Comparison of ENCODE assay signal across 14 mouse cellular contexts in genomic region chr2:171816685-171817419, GRCm38 (mm10).
DNase-seq lines count a peak whose midpoint lies in the region; ATAC-seq and TF ChIP-seq lines count a peak whose summit lies in the region.
"Had no signal": no experiment of that assay in that cellular context is flagged by ENCODE, and none has a peak within 500 bp of the region (broad histone marks: within the 10 kb centered on the region; RNA-seq: fewer than 3 reads in every experiment).

No protein-coding gene starts in this region.

- TF ChIP-seq CTCF in stomach, postnatal 0 days (IDR thresholded peaks at IDR 0.05; ENCODE audit: low read depth): no peak

- no peak overlapping the region for H3K4me2 ChIP-seq in forebrain, embryonic 11.5 days (ENCODE audit: low read depth, low read length, severe bottlenecking)
- H3K4me2 ChIP-seq in stomach, embryonic 14.5 days (replicated peaks; ENCODE audit: low read depth, low read length): no peak overlapping the region
- H3K4me2 ChIP-seq in stomach, postnatal 0 days (replicated peaks; ENCODE audit: low read depth): no peak overlapping the region
- no peak overlapping the region for H3K4me2 ChIP-seq in stomach, embryonic 15.5 days
- H3K4me2 ChIP-seq: liver, embryonic 15.5 days had no signal

- no peaks in the 10 kb centered on the region for H3K9me3 ChIP-seq in forebrain, embryonic 10.5 days
- no peaks in the 10 kb centered on the region for H3K9me3 ChIP-seq in forebrain, embryonic 11.5 days (ENCODE audit: control insufficient read depth, low read length)
- H3K9me3 ChIP-seq in stomach, embryonic 14.5 days (ENCODE audit: control insufficient read depth, low read depth, low read length): no peaks in the 10 kb centered on the region
- no peaks in the 10 kb centered on the region for H3K9me3 ChIP-seq in stomach, postnatal 0 days (ENCODE audit: control insufficient read depth, low read length)
- H3K9me3 ChIP-seq in stomach, embryonic 15.5 days: no peaks in the 10 kb centered on the region
- H3K9me3 ChIP-seq: embryonic facial prominence, embryonic 10.5 days; liver, embryonic 15.5 days had no signal

- H3K4me1 ChIP-seq in forebrain, embryonic 10.5 days: peaks cover 5% of the 10 kb centered on the region; the same call in 1 of the 2 replicates
- no peaks in the 10 kb centered on the region for H3K4me1 ChIP-seq in forebrain, embryonic 11.5 days (replicated peaks; ENCODE audit: control insufficient read depth, insufficient read depth, low read length)
- 0 out of 2 replicates have a peak, but pooled peaks cover 5% of the 10 kb centered on the region for H3K4me1 ChIP-seq in stomach, embryonic 14.5 days (ENCODE audit: control insufficient read depth, insufficient read depth, low read length)
- H3K4me1 ChIP-seq in stomach, postnatal 0 days (replicated peaks; ENCODE audit: control insufficient read depth, insufficient read depth): no peaks in the 10 kb centered on the region
- no peaks in the 10 kb centered on the region for H3K4me1 ChIP-seq in stomach, embryonic 15.5 days
- H3K4me1 ChIP-seq: liver, embryonic 15.5 days had no signal

- no peak for TF ChIP-seq EP300 in stomach, postnatal 0 days (optimal IDR thresholded peaks at IDR 0.05)

- 81% methylated on average over 7 of the region's 10 CpGs for WGBS in forebrain, embryonic 10.5 days
- 82% methylated on average over 10 of the region's 10 CpGs for WGBS in forebrain, embryonic 11.5 days
- 68% methylated on average over 10 of the region's 10 CpGs for WGBS in stomach, embryonic 14.5 days
- 67% methylated on average over 10 of the region's 10 CpGs for WGBS in stomach, postnatal 0 days
- 70% methylated on average over 9 of the region's 10 CpGs for WGBS in stomach, embryonic 15.5 days

- intact Hi-C loops in left cerebral cortex, postnatal 14 days (cut with DNase I): no loop called here

- no peak overlapping the region for H3K4me3 ChIP-seq in forebrain, embryonic 10.5 days
- H3K4me3 ChIP-seq in forebrain, embryonic 11.5 days (ENCODE audit: low read depth, low read length): no peak overlapping the region
- H3K4me3 ChIP-seq in stomach, embryonic 14.5 days (ENCODE audit: low read depth, low read length): no peak overlapping the region
- no peak overlapping the region for H3K4me3 ChIP-seq in stomach, postnatal 0 days (ENCODE audit: low read depth, low read length)
- no peak overlapping the region for H3K4me3 ChIP-seq in stomach, embryonic 15.5 days (replicated peaks)
- H3K4me3 ChIP-seq: embryonic facial prominence, embryonic 10.5 days; liver, embryonic 15.5 days had no signal

- H3K36me3 ChIP-seq in forebrain, embryonic 10.5 days (replicated peaks): no peaks in the 10 kb centered on the region
- H3K36me3 ChIP-seq in forebrain, embryonic 11.5 days (ENCODE audit: control insufficient read depth, insufficient read depth, low read length): no peaks in the 10 kb centered on the region
- H3K36me3 ChIP-seq in stomach, embryonic 14.5 days (ENCODE audit: control insufficient read depth, insufficient read depth, low read length): no peaks in the 10 kb centered on the region
- H3K36me3 ChIP-seq in stomach, postnatal 0 days (ENCODE audit: control insufficient read depth, insufficient read depth, low read length): no peaks in the 10 kb centered on the region
- H3K36me3 ChIP-seq in stomach, embryonic 15.5 days: no peaks in the 10 kb centered on the region
- H3K36me3 ChIP-seq: embryonic facial prominence, embryonic 10.5 days; liver, embryonic 15.5 days had no signal

- H3K27me3 ChIP-seq in forebrain, embryonic 10.5 days (ENCODE audit: poor library complexity, severe bottlenecking): no peaks in the 10 kb centered on the region
- H3K27me3 ChIP-seq in forebrain, embryonic 11.5 days (ENCODE audit: control insufficient read depth, insufficient read depth, low read length): no peaks in the 10 kb centered on the region
- no peaks in the 10 kb centered on the region for H3K27me3 ChIP-seq in stomach, embryonic 14.5 days (ENCODE audit: control insufficient read depth, insufficient read depth, low read length)
- H3K27me3 ChIP-seq in stomach, postnatal 0 days (ENCODE audit: control insufficient read depth, insufficient read depth, low read length): no peaks in the 10 kb centered on the region
- H3K27me3 ChIP-seq in stomach, embryonic 15.5 days (replicated peaks): no peaks in the 10 kb centered on the region
- H3K27me3 ChIP-seq: liver, embryonic 15.5 days had no signal

- no peak overlapping the region for H3K9ac ChIP-seq in forebrain, embryonic 11.5 days (ENCODE audit: low read length)
- no peak overlapping the region for H3K9ac ChIP-seq in stomach, embryonic 14.5 days (replicated peaks; ENCODE audit: low read depth, low read length)
- no peak overlapping the region for H3K9ac ChIP-seq in stomach, postnatal 0 days (ENCODE audit: low read length)
- no peak overlapping the region for H3K9ac ChIP-seq in stomach, embryonic 15.5 days
- H3K9ac ChIP-seq: liver, embryonic 15.5 days had no signal

- no peak overlapping the region for H3K27ac ChIP-seq in forebrain, embryonic 10.5 days
- H3K27ac ChIP-seq in forebrain, embryonic 11.5 days (ENCODE audit: low read depth, low read length): no peak overlapping the region
- no peak overlapping the region for H3K27ac ChIP-seq in stomach, embryonic 14.5 days (ENCODE audit: low read length)
- H3K27ac ChIP-seq in stomach, postnatal 0 days (replicated peaks): no peak overlapping the region
- no peak overlapping the region for H3K27ac ChIP-seq in stomach, embryonic 15.5 days
- H3K27ac ChIP-seq: embryonic facial prominence, embryonic 10.5 days; liver, embryonic 15.5 days had no signal

- peak; percentile 10 for DNase-seq in forebrain, embryonic 10.5 days (ENCODE audit: extremely low spot score, low spot score)
- DNase-seq in forebrain, embryonic 11.5 days (ENCODE audit: low spot score): no peak
- peak; percentile 30 to 33 for DNase-seq in left cerebral cortex, postnatal 14 days (ENCODE audit: low spot score in 2 of 2)
- DNase-seq in left cerebral cortex, adult 11 months (ENCODE audit: low spot score): no peak
- no peak for DNase-seq in stomach, postnatal 0 days (ENCODE audit: low spot score)
- DNase-seq in urinary bladder, adult 2 months (ENCODE audit: low spot score): no peak
- DNase-seq: adrenal gland, postnatal 25 days; cerebellum, adult 2 months; kidney, adult 8-10 months; thymus, adult 2 months had no signal

- ATAC-seq in forebrain, embryonic 11.5 days (replicated peaks; ENCODE audit: low FRiP score): no peak
- peak; percentile 33; the same call in 1 of the 2 replicates for ATAC-seq in stomach, embryonic 14.5 days (ENCODE audit: insufficient number of reproducible peaks, insufficient read depth, low FRiP score, low read depth)
- ATAC-seq in stomach, postnatal 0 days (ENCODE audit: low FRiP score, low TSS enrichment): no peak
- ATAC-seq in stomach, embryonic 15.5 days (ENCODE audit: insufficient read depth, low FRiP score, low read depth): peak; percentile 39; the same call in 1 of the 2 replicates

Comparison
In these comparisons a context has a peak if more than half of its experiments do, and no peak if none do; other contexts are left out.
1. DNase-seq: peak in forebrain, embryonic 10.5 days (single experiment) and left cerebral cortex, postnatal 14 days (2 of 2); none in forebrain, embryonic 11.5 days (single experiment), left cerebral cortex, adult 11 months (single experiment), stomach, postnatal 0 days (single experiment) and urinary bladder, adult 2 months (single experiment).
2. ATAC-seq: peak in stomach, embryonic 14.5 days (single experiment) and stomach, embryonic 15.5 days (single experiment); none in forebrain, embryonic 11.5 days (single experiment) and stomach, postnatal 0 days (single experiment).